Comparison of ENCODE assay signal across 11 mouse cellular contexts in the genomic region with DNA sequence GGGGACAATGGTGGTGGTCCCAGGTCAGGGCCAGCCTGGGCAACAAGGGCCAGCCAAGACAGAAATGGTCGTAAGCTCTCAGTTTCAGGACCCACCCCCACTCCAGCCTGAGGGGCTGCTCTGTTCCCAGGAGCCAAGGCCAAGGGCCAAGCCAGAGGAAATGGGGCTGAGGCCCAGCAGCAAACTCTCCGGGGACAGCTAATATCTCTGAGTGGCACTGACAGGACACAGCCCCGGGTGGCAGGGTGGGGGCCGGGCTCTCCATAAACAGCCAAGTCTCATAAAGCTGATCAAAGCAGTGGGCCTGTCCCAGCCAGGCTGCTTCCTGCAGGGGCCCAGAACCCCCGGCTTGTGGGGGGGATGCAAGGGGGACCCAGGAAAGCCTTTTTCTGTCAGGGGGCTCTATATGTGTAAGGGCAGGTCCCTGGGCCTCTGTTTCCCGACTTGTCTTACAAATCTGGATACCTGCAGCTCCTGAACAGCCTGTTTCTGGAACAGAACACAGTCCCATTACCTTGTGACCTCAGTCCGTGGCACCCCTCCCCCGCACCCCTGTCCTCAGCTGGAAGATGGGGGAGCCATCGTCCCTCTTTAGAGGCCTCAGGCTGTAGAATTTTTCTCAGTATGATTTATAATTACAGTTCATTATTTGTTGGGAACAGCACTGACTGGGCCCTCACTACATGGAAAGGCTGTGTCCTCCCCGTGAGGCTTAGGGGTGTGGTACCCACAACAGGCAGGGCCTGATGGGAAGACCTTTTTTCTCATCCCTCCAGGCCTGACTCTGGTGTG. TPM values are rescaled to one million over a fixed set of nuclear protein-coding genes. Genes with fewer than 3 reads are reported as not detected.
DNase-seq lines count a peak whose midpoint lies in the region; ATAC-seq lines count a peak whose summit lies in the region.
"Had no signal": no experiment of that assay in that cellular context is flagged by ENCODE, and none has a peak within 500 bp of the region (broad histone marks: within the 10 kb centered on the region; RNA-seq: fewer than 3 reads in every experiment).

No protein-coding gene starts in this region.

- H3K36me3 ChIP-seq in kidney, embryonic 15.5 days = no peaks in the 10 kb centered on the region
- no peaks in the 10 kb centered on the region for H3K36me3 ChIP-seq in embryonic facial prominence, embryonic 10.5 days (replicated peaks)
- H3K36me3 ChIP-seq in lung, embryonic 16.5 days (ENCODE audit: control insufficient read depth, insufficient read depth, low read length) = no peaks in the 10 kb centered on the region
- H3K36me3 ChIP-seq: G1E had no signal

- H3K27me3 ChIP-seq in kidney, embryonic 15.5 days = no peaks in the 10 kb centered on the region
- 0 out of 2 replicates have a peak, but pooled peaks cover 3% of the 10 kb centered on the region for H3K27me3 ChIP-seq in embryonic facial prominence, embryonic 10.5 days (replicated peaks; ENCODE audit: low read depth, poor library complexity, severe bottlenecking)
- H3K27me3 ChIP-seq in lung, embryonic 16.5 days (ENCODE audit: control insufficient read depth, insufficient read depth, low read depth, low read length) = no peaks in the 10 kb centered on the region

- H3K4me1 ChIP-seq in kidney, embryonic 15.5 days = peaks cover 65% of the 10 kb centered on the region
- peaks cover 73% of the 10 kb centered on the region for H3K4me1 ChIP-seq in embryonic facial prominence, embryonic 10.5 days
- peaks cover 47% of the 10 kb centered on the region for H3K4me1 ChIP-seq in lung, embryonic 16.5 days (replicated peaks; ENCODE audit: control insufficient read depth, insufficient read depth, low read length)

- no peaks in the 10 kb centered on the region for H3K9me3 ChIP-seq in kidney, embryonic 15.5 days (replicated peaks)
- H3K9me3 ChIP-seq in embryonic facial prominence, embryonic 10.5 days = no peaks in the 10 kb centered on the region
- no peaks in the 10 kb centered on the region for H3K9me3 ChIP-seq in lung, embryonic 16.5 days (ENCODE audit: control insufficient read depth, low read length)
- H3K9me3 ChIP-seq: G1E had no signal

- DNase-seq in kidney, adult 8-10 months = no peak
- DNase-seq in embryo, embryonic 10 days (ENCODE audit: low spot score) = peak; percentile 67
- DNase-seq in embryonic facial prominence, embryonic 10.5 days (ENCODE audit: low spot score) = peak; percentile 77
- no peak for DNase-seq in urinary bladder, adult 2 months (ENCODE audit: low spot score)
- DNase-seq: adrenal gland, adult 8-10 months; cerebellum, adult 8-10 months had no signal

- H3K27ac ChIP-seq in kidney, embryonic 15.5 days = peak overlapping the region; percentile 89
- H3K27ac ChIP-seq in embryonic facial prominence, embryonic 10.5 days (replicated peaks) = peak overlapping the region; percentile 85
- H3K27ac ChIP-seq in lung, embryonic 16.5 days (ENCODE audit: low read length) = peak overlapping the region; percentile 87
- H3K27ac ChIP-seq: hindbrain, postnatal 0 days had no signal

- ATAC-seq in kidney, embryonic 15.5 days (replicated peaks; ENCODE audit: low FRiP score) = peak; percentile 61
- peak; percentile 91 for ATAC-seq in lung, embryonic 16.5 days (ENCODE audit: low read depth)
- no peak for ATAC-seq in inflammation-experienced regulatory T-cells, adult 6 months
- ATAC-seq: hindbrain, postnatal 0 days had no signal

- no peak overlapping the region for H3K4me2 ChIP-seq in kidney, embryonic 15.5 days
- H3K4me2 ChIP-seq in lung, embryonic 16.5 days (ENCODE audit: low read depth, low read length) = no peak overlapping the region

- H3K9ac ChIP-seq in kidney, embryonic 15.5 days = no peak overlapping the region; the same call in 1 of the 2 replicates
- H3K9ac ChIP-seq in lung, embryonic 16.5 days (ENCODE audit: low read length) = peak overlapping the region; percentile 1; the same call in 1 of the 2 replicates

- no peak overlapping the region for H3K4me3 ChIP-seq in kidney, embryonic 15.5 days (replicated peaks)
- no peak overlapping the region; the same call in 1 of the 2 replicates for H3K4me3 ChIP-seq in embryonic facial prominence, embryonic 10.5 days
- no peak overlapping the region for H3K4me3 ChIP-seq in lung, embryonic 16.5 days (ENCODE audit: low read length)

- 14% methylated on average over 10 of the region's 10 CpGs for WGBS in kidney, embryonic 15.5 days
- 27% methylated on average over 10 of the region's 10 CpGs for WGBS in embryonic facial prominence, embryonic 10.5 days
- 19% methylated on average over 10 of the region's 10 CpGs for WGBS in lung, embryonic 16.5 days

RNA-seq across cellular contexts. Expression of gene Snai1, which starts 45.4 kb away (rescaled TPM):
- 34.3 and 37.7 TPM in 2 replicates for polyA plus RNA-seq in kidney, embryonic 15.5 days (2015; fragmentation: Nextera tagmentation; extraction: Ambion mirVana)
- 86.3 and 93.8 TPM in 2 replicates for polyA plus RNA-seq in embryonic facial prominence, embryonic 10.5 days (2016; fragmentation: Nextera tagmentation; extraction: Ambion mirVana)
- polyA plus RNA-seq in lung, embryonic 16.5 days (2015; fragmentation: Nextera tagmentation; extraction: Ambion mirVana) = 120 and 130 TPM in 2 replicates
- polyA plus RNA-seq in inflammation-experienced regulatory T-cells, adult 6 months (2017; shearing (Covaris generic)) = not detected
- 21.3 and 31.0 TPM in 2 replicates for polyA plus RNA-seq in urinary bladder, adult 2 months (2012; rRNA removed)
- polyA plus RNA-seq: G1E had no signal

RNA-seq across cellular contexts. Expression of gene Ube2v1, which starts 48.5 kb away (rescaled TPM):
- 284 and 313 TPM in 2 replicates for polyA plus RNA-seq in kidney, embryonic 15.5 days (2015; fragmentation: Nextera tagmentation; extraction: Ambion mirVana)
- 384 and 394 TPM in 2 replicates for polyA plus RNA-seq in embryonic facial prominence, embryonic 10.5 days (2016; fragmentation: Nextera tagmentation; extraction: Ambion mirVana)
- polyA plus RNA-seq in lung, embryonic 16.5 days (2015; fragmentation: Nextera tagmentation; extraction: Ambion mirVana) = 263 and 285 TPM in 2 replicates
- polyA plus RNA-seq in inflammation-experienced regulatory T-cells, adult 6 months (2017; shearing (Covaris generic)) = 100 to 1,000 TPM; 370 to 426 (median 380) TPM
- polyA plus RNA-seq in urinary bladder, adult 2 months (2012; rRNA removed) = 111 and 152 TPM in 2 replicates

Comparison
In these comparisons a context has a peak if more than half of its experiments do, and no peak if none do; other contexts are left out.
1. DNase-seq: peak in embryo, embryonic 10 days (single experiment) and embryonic facial prominence, embryonic 10.5 days (single experiment); none in kidney, adult 8-10 months (0 of 2) and urinary bladder, adult 2 months (single experiment).
2. RNA of gene Snai1, which starts 45.4 kb away (polyA plus RNA-seq): 120 to 130 TPM in lung, embryonic 16.5 days, 86.3 to 93.8 TPM in embryonic facial prominence, embryonic 10.5 days, 34.3 to 37.7 TPM in kidney, embryonic 15.5 days and 21.3 to 31.0 TPM in urinary bladder, adult 2 months; not detected in inflammation-experienced regulatory T-cells, adult 6 months; every median in the first group is over 10 times any median in the second.
3. Peak in every context shown above with its lines, with median percentiles within 50 percentile points of each other: H3K27ac ChIP-seq.